In the genomic region with DNA sequence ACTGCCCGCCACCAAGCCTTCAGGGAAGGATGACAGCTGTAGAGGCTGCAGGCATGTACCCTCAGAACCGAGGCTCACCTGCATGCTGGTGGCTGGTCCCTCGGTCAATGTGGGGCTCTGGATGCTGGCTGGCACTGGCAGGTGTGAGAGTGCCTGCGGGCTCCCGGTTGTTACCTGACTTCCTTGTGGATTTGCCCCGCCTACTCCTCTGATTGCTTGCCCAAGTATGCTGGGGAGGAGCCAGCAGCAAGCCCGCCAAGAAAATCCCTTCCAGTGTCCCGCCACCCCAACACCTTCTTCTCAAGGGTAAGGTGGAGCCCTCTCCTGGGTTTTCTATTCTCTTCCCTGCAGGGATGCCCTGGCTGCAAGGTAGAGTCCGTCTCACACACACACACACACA, we compare ENCODE assay signal across 11 mouse cellular contexts. TPM values are rescaled to one million over a fixed set of nuclear protein-coding genes. Genes with fewer than 3 reads are reported as not detected.
A peak's percentile ranks its signal among the peaks of the same experiment; 100 is the strongest.
DNase-seq lines count a peak whose midpoint lies in the region; ATAC-seq and TF ChIP-seq lines count a peak whose summit lies in the region.
"Had no signal": no experiment of that assay in that cellular context is flagged by ENCODE, and none has a peak within 500 bp of the region (broad histone marks: within the 10 kb centered on the region; RNA-seq: fewer than 3 reads in every experiment).

A gene (minus strand): TSS at position 171 of the 400 bp plus-strand sequence.

- no peak within 1 kb of the TSS for H3K4me3 ChIP-seq in liver, embryonic 13.5 days (replicated peaks)
- peak within 1 kb of the TSS; percentile 41 for H3K4me3 ChIP-seq in intestine, postnatal 0 days (ENCODE audit: low read depth, low read length)
- H3K4me3 ChIP-seq in limb, embryonic 12.5 days (replicated peaks): peak within 1 kb of the TSS; percentile 22
- peak within 1 kb of the TSS; percentile 35 for H3K4me3 ChIP-seq in stomach, embryonic 16.5 days (replicated peaks; ENCODE audit: low read length)
- no peak within 1 kb of the TSS for H3K4me3 ChIP-seq in hindbrain, embryonic 14.5 days (replicated peaks; ENCODE audit: low read length)

- H3K27ac ChIP-seq in liver, embryonic 13.5 days: no peak within 1 kb of the TSS
- peak within 1 kb of the TSS; percentile 77 for H3K27ac ChIP-seq in intestine, postnatal 0 days (ENCODE audit: low read depth, low read length)
- H3K27ac ChIP-seq in limb, embryonic 12.5 days: no peak within 1 kb of the TSS
- H3K27ac ChIP-seq in stomach, embryonic 16.5 days (ENCODE audit: low read length): peak within 1 kb of the TSS; percentile 47; the same call in 1 of the 2 replicates
- H3K27ac ChIP-seq in hindbrain, embryonic 14.5 days: no peak within 1 kb of the TSS
- H3K27ac ChIP-seq: macrophage had no signal

- peak within 1 kb of the TSS; percentile 11; the same call in 1 of the 2 replicates for H3K9ac ChIP-seq in liver, embryonic 13.5 days
- H3K9ac ChIP-seq in intestine, postnatal 0 days (ENCODE audit: low read depth, low read length): peak within 1 kb of the TSS; percentile 34
- no peak within 1 kb of the TSS for H3K9ac ChIP-seq in limb, embryonic 12.5 days (replicated peaks)
- H3K9ac ChIP-seq in stomach, embryonic 16.5 days (ENCODE audit: low read length): peak within 1 kb of the TSS; percentile 65
- H3K9ac ChIP-seq in hindbrain, embryonic 14.5 days: no peak within 1 kb of the TSS

- no peaks in the 10 kb centered on the region for H3K36me3 ChIP-seq in liver, embryonic 13.5 days
- peaks cover 3% of the 10 kb centered on the region; the same call in 1 of the 2 replicates for H3K36me3 ChIP-seq in intestine, postnatal 0 days (ENCODE audit: control insufficient read depth, insufficient read depth)
- no peaks in the 10 kb centered on the region for H3K36me3 ChIP-seq in limb, embryonic 12.5 days
- H3K36me3 ChIP-seq in stomach, embryonic 16.5 days (ENCODE audit: control insufficient read depth, insufficient read depth, low read length): no peaks in the 10 kb centered on the region
- no peaks in the 10 kb centered on the region for H3K36me3 ChIP-seq in hindbrain, embryonic 14.5 days (replicated peaks; ENCODE audit: control insufficient read depth, insufficient read depth)

- TF ChIP-seq CTCF in intestine, postnatal 0 days (IDR thresholded peaks at IDR 0.05; ENCODE audit: low read depth): peak; percentile 22; the same call in 1 of the 2 replicates

- no peak within 1 kb of the TSS for H3K4me2 ChIP-seq in liver, embryonic 13.5 days
- H3K4me2 ChIP-seq in intestine, postnatal 0 days (replicated peaks; ENCODE audit: low read depth): peak within 1 kb of the TSS; percentile 66
- H3K4me2 ChIP-seq in limb, embryonic 12.5 days: peak within 1 kb of the TSS; percentile 41
- peak within 1 kb of the TSS; percentile 59 for H3K4me2 ChIP-seq in stomach, embryonic 16.5 days (ENCODE audit: low read depth, low read length)
- no peak within 1 kb of the TSS for H3K4me2 ChIP-seq in hindbrain, embryonic 14.5 days (replicated peaks)

- peaks cover 52% of the 10 kb centered on the region for H3K4me1 ChIP-seq in liver, embryonic 13.5 days (replicated peaks)
- H3K4me1 ChIP-seq in intestine, postnatal 0 days (replicated peaks; ENCODE audit: control insufficient read depth, insufficient read depth, low read length): peaks cover 20% of the 10 kb centered on the region
- no peaks in the 10 kb centered on the region for H3K4me1 ChIP-seq in limb, embryonic 12.5 days (replicated peaks)
- peaks cover 6% of the 10 kb centered on the region; the same call in 1 of the 2 replicates for H3K4me1 ChIP-seq in stomach, embryonic 16.5 days (ENCODE audit: control insufficient read depth, insufficient read depth, low read length)
- H3K4me1 ChIP-seq in hindbrain, embryonic 14.5 days (replicated peaks; ENCODE audit: control insufficient read depth, insufficient read depth, low read length): no peaks in the 10 kb centered on the region

- H3K27me3 ChIP-seq in liver, embryonic 13.5 days: peaks cover 12% of the 10 kb centered on the region; the same call in 1 of the 2 replicates
- no peaks in the 10 kb centered on the region for H3K27me3 ChIP-seq in intestine, postnatal 0 days (replicated peaks; ENCODE audit: control insufficient read depth, insufficient read depth, low read length)
- H3K27me3 ChIP-seq in limb, embryonic 12.5 days: peaks cover 26% of the 10 kb centered on the region
- H3K27me3 ChIP-seq in stomach, embryonic 16.5 days (ENCODE audit: control insufficient read depth, insufficient read depth, low read length): no peaks in the 10 kb centered on the region
- H3K27me3 ChIP-seq in hindbrain, embryonic 14.5 days (ENCODE audit: control insufficient read depth, insufficient read depth, low read length): peaks cover 6% of the 10 kb centered on the region; the same call in 1 of the 2 replicates

- ATAC-seq in liver, embryonic 13.5 days (ENCODE audit: low read depth): no peak
- peak; percentile 39 for ATAC-seq in intestine, postnatal 0 days
- ATAC-seq in limb, embryonic 12.5 days (ENCODE audit: insufficient number of reproducible peaks, insufficient read depth, low FRiP score, low TSS enrichment, low read depth): no peak
- ATAC-seq in stomach, embryonic 16.5 days (ENCODE audit: insufficient read depth, low FRiP score): peak; percentile 63; the same call in 1 of the 2 replicates
- ATAC-seq in monocyte, adult 5-6 weeks (replicated peaks; ENCODE audit: insufficient number of reproducible peaks, low FRiP score, low TSS enrichment, poor library complexity, severe bottlenecking): no peak
- ATAC-seq in hindbrain, embryonic 14.5 days (ENCODE audit: low FRiP score): no peak

- no peaks in the 10 kb centered on the region for H3K9me3 ChIP-seq in liver, embryonic 13.5 days (replicated peaks)
- H3K9me3 ChIP-seq in intestine, postnatal 0 days (ENCODE audit: control insufficient read depth): no peaks in the 10 kb centered on the region
- no peaks in the 10 kb centered on the region for H3K9me3 ChIP-seq in limb, embryonic 12.5 days
- no peaks in the 10 kb centered on the region for H3K9me3 ChIP-seq in stomach, embryonic 16.5 days (replicated peaks; ENCODE audit: control insufficient read depth, low read length)
- no peaks in the 10 kb centered on the region for H3K9me3 ChIP-seq in hindbrain, embryonic 14.5 days (ENCODE audit: control insufficient read depth, low read length)

- no peak for DNase-seq in liver, embryonic 13.5 days
- DNase-seq in liver: no peak
- DNase-seq in hindbrain, embryonic 14.5 days (ENCODE audit: low spot score): no peak
- no peak for DNase-seq in adrenal gland, postnatal 14 days
- DNase-seq: cerebellum, postnatal 36 days had no signal

- WGBS in liver, embryonic 13.5 days (ENCODE audit: insufficient replicate concordance): 41% methylated on average over 9 of the region's 9 CpGs
- WGBS in intestine, postnatal 0 days: 7% methylated on average over 9 of the region's 9 CpGs
- WGBS in limb, embryonic 12.5 days: 7% methylated on average over 8 of the region's 9 CpGs
- 11% methylated on average over 9 of the region's 9 CpGs for WGBS in stomach, embryonic 16.5 days
- WGBS in hindbrain, embryonic 14.5 days: 21% methylated on average over 8 of the region's 9 CpGs

RNA-seq across cellular contexts. Expression of the gene that starts here (rescaled TPM):
- polyA plus RNA-seq in liver, embryonic 13.5 days (2015; fragmentation: Nextera tagmentation; extraction: Ambion mirVana): 0.12 and 0.20 TPM in 2 replicates
- polyA plus RNA-seq in intestine, postnatal 0 days (2015; fragmentation: Nextera tagmentation; extraction: Ambion mirVana): 46.8 and 50.1 TPM in 2 replicates
- polyA plus RNA-seq in limb, embryonic 12.5 days (2016; fragmentation: Nextera tagmentation; extraction: Ambion mirVana): 1.6 and 2.0 TPM in 2 replicates
- polyA plus RNA-seq in stomach, embryonic 16.5 days (2015; fragmentation: Nextera tagmentation; extraction: Ambion mirVana): 22.5 and 26.2 TPM in 2 replicates
- total RNA-seq in monocyte, adult 5-6 weeks (2017): not detected in 3 replicates
- polyA plus RNA-seq in hindbrain, embryonic 14.5 days (2014; fragmentation: Nextera tagmentation; extraction: Ambion mirVana): 0.27 and 0.32 TPM in 2 replicates
- total RNA-seq in adrenal gland, postnatal 14 days (2021): 0.22 and 0.38 TPM in 2 replicates
- total RNA-seq: hematopoietic stem cell, adult 5-6 weeks had no signal
- polyA plus RNA-seq: macrophage had no signal

Comparison
In these comparisons a context has a peak if more than half of its experiments do, and no peak if none do; other contexts are left out.
1. ATAC-seq: peak in intestine, postnatal 0 days (single experiment) and stomach, embryonic 16.5 days (single experiment); none in liver, embryonic 13.5 days (single experiment), limb, embryonic 12.5 days (single experiment), monocyte, adult 5-6 weeks (single experiment) and hindbrain, embryonic 14.5 days (single experiment).
2. H3K27ac ChIP-seq: peak in intestine, postnatal 0 days (single experiment) and stomach, embryonic 16.5 days (single experiment); none in liver, embryonic 13.5 days (single experiment), limb, embryonic 12.5 days (single experiment) and hindbrain, embryonic 14.5 days (single experiment).
3. H3K4me2 ChIP-seq: peak in intestine, postnatal 0 days (single experiment), limb, embryonic 12.5 days (single experiment) and stomach, embryonic 16.5 days (single experiment); none in liver, embryonic 13.5 days (single experiment) and hindbrain, embryonic 14.5 days (single experiment).
4. H3K4me3 ChIP-seq: peak in intestine, postnatal 0 days (single experiment), limb, embryonic 12.5 days (single experiment) and stomach, embryonic 16.5 days (single experiment); none in liver, embryonic 13.5 days (single experiment) and hindbrain, embryonic 14.5 days (single experiment).
5. H3K9ac ChIP-seq: peak in liver, embryonic 13.5 days (single experiment), intestine, postnatal 0 days (single experiment) and stomach, embryonic 16.5 days (single experiment); none in limb, embryonic 12.5 days (single experiment) and hindbrain, embryonic 14.5 days (single experiment).